Mouse (Mus musculus) CH12.LX (cell line): ENCODE results near the gene 1700008O03Rik. TPM values are rescaled to one million over a fixed set of nuclear protein-coding genes. Genes with fewer than 3 reads are reported as not detected.

Source experiments
- DNase-seq: peaks from one replicate; pipeline ENCODE4 v3.0.0-alpha.2; 2013; ENCODE audit errors: extremely low read depth
- H3K27ac ChIP-seq: 2 replicates; pipeline ENCODE4 v1.5.1; 2012; ENCODE audit warnings: low read depth, mild to moderate bottlenecking, control low read depth, moderate library complexity; ENCODE audit not compliant: insufficient read depth
- H3K27me3 ChIP-seq: replicated peaks from 2 replicates; pipeline ENCODE3; 2012; ENCODE audit warnings: inconsistent platforms
- H3K36me3 ChIP-seq, 2 experiments: replicated peaks in 1 of 2; 2 replicates each; pipeline versions ENCODE3 to v1.6.1; 2012; ENCODE audit warnings: inconsistent platforms in 1 of 2, low read length in 1 of 2, mild to moderate bottlenecking in 1 of 2, mixed read lengths in 1 of 2, moderate library complexity in 1 of 2; ENCODE audit not compliant: control insufficient read depth in 1 of 2, insufficient read depth in 1 of 2
- H3K4me1 ChIP-seq, 2 experiments: 2 replicates each; pipeline ENCODE4 v1.6.1; 2012; ENCODE audit warnings: inconsistent platforms in 1 of 2, moderate library complexity in 1 of 2; ENCODE audit not compliant: insufficient read depth in 2 of 2, control insufficient read depth in 1 of 2
- H3K4me2 ChIP-seq: 2 replicates; pipeline ENCODE4 v1.6.1; 2012; ENCODE audit warnings: low read depth, mild to moderate bottlenecking, control low read depth; ENCODE audit not compliant: poor library complexity, insufficient read depth, severe bottlenecking
- H3K4me3 ChIP-seq, 3 experiments: fragments of 150-350 bp in 1 of 3; sonication (generic) in 1 of 3; replicated peaks in 1 of 3; 2 replicates each; pipeline versions ENCODE3 to v1.5.1; 2011 to 2012; ENCODE audit warnings: low read depth in 2 of 3, low read length in 2 of 3, mild to moderate bottlenecking in 2 of 3, moderate library complexity in 2 of 3, control low read depth in 1 of 3, improper control_type of control experiment in 1 of 3, inconsistent platforms in 1 of 3, mixed read lengths in 1 of 3; ENCODE audit not compliant: poor library complexity in 1 of 3
- H3K79me2 ChIP-seq: replicated peaks from 2 replicates; pipeline ENCODE4 v1.6.1; 2012; ENCODE audit warnings: mild to moderate bottlenecking, moderate library complexity; ENCODE audit not compliant: control insufficient read depth, poor library complexity, insufficient read depth, severe bottlenecking; ENCODE audit errors: extremely low read depth
- H3K9ac ChIP-seq: 2 replicates; pipeline ENCODE4 v1.6.1; 2012; ENCODE audit warnings: low read depth, mild to moderate bottlenecking, control low read depth, moderate library complexity; ENCODE audit not compliant: insufficient read depth
- H3K9me3 ChIP-seq: replicated peaks from 2 replicates; pipeline ENCODE3; 2012; ENCODE audit warnings: low read length, inconsistent platforms, mixed read lengths
- CHD1 ChIP-seq: IDR thresholded peaks from 2 replicates; pipeline ENCODE4 v1.6.1; 2012; ENCODE audit warnings: low read depth, low read length, improper control_type of control experiment, inconsistent platforms
- CHD2 ChIP-seq: IDR thresholded peaks from 2 replicates; pipeline ENCODE4 v1.6.1; 2011; ENCODE audit warnings: low read length, improper control_type of control experiment
- CTCF ChIP-seq, 2 experiments: IDR thresholded peaks in 1 of 2; conservative IDR thresholded peaks in 1 of 2; 2 replicates each; pipeline ENCODE4 v1.5.1; 2011 to 2012; ENCODE audit warnings: low read depth in 2 of 2, low read length in 2 of 2, improper control_type of control experiment in 1 of 2, inconsistent platforms in 1 of 2, mild to moderate bottlenecking in 1 of 2, moderate library complexity in 1 of 2
- E2F4 ChIP-seq: IDR thresholded peaks from 2 replicates; pipeline ENCODE4 v1.6.1; 2011; ENCODE audit warnings: low read depth, low read length, improper control_type of control experiment; ENCODE audit not compliant: insufficient replicate concordance
- GABPA ChIP-seq: IDR thresholded peaks from 2 replicates; pipeline ENCODE4 v1.6.1; 2012; ENCODE audit warnings: low read depth, low read length, improper control_type of control experiment, inconsistent platforms; ENCODE audit not compliant: insufficient replicate concordance
- HCFC1 ChIP-seq: IDR thresholded peaks from 2 replicates; pipeline ENCODE4 v1.6.1; 2012; ENCODE audit warnings: low read depth, mild to moderate bottlenecking, inconsistent platforms, low read length, improper control_type of control experiment
- IRF4 ChIP-seq: IDR thresholded peaks from 2 replicates; pipeline ENCODE4 v1.6.1; 2014; ENCODE audit warnings: low read depth, mild to moderate bottlenecking, inconsistent platforms, low read length, improper control_type of control experiment
- JUND ChIP-seq: conservative IDR thresholded peaks from 2 replicates; pipeline ENCODE4 v1.6.1; 2011; ENCODE audit warnings: low read depth, low read length, improper control_type of control experiment
- MEF2A ChIP-seq: IDR thresholded peaks from 2 replicates; pipeline ENCODE4 v1.6.1; 2014; ENCODE audit warnings: low read depth, mild to moderate bottlenecking, inconsistent platforms, low read length, improper control_type of control experiment, borderline replicate concordance
- MXI1 ChIP-seq: IDR thresholded peaks from 2 replicates; pipeline ENCODE4 v1.6.1; 2011; ENCODE audit warnings: mild to moderate bottlenecking, low read depth, low read length, improper control_type of control experiment
- MYC ChIP-seq: IDR thresholded peaks from 2 replicates; pipeline ENCODE4 v1.6.1; 2011; ENCODE audit warnings: low read depth, mild to moderate bottlenecking, improper control_type of control experiment, low read length
- NELFE ChIP-seq: IDR thresholded peaks from 2 replicates; pipeline ENCODE4 v1.6.1; 2011; ENCODE audit warnings: low read depth, low read length, improper control_type of control experiment
- NRF1 ChIP-seq: IDR thresholded peaks from 2 replicates; pipeline ENCODE4 v1.6.1; 2014; ENCODE audit warnings: low read depth, mild to moderate bottlenecking, inconsistent platforms, low read length, improper control_type of control experiment, moderate library complexity
- POLR2A ChIP-seq: IDR thresholded peaks from 2 replicates; pipeline ENCODE4 v1.6.1; 2011; ENCODE audit warnings: low read depth, mild to moderate bottlenecking, improper control_type of control experiment, low read length
- USF1 ChIP-seq: IDR thresholded peaks from 2 replicates; pipeline ENCODE4 v1.6.1; 2014; ENCODE audit warnings: low read depth, mild to moderate bottlenecking, inconsistent platforms, low read length, improper control_type of control experiment
- USF2 ChIP-seq: conservative IDR thresholded peaks from 2 replicates; pipeline ENCODE4 v1.6.1; 2011; ENCODE audit warnings: low read depth, low read length, improper control_type of control experiment
- ZMIZ1 ChIP-seq: IDR thresholded peaks from 2 replicates; pipeline ENCODE4 v1.6.1; 2012; ENCODE audit warnings: low read depth, mild to moderate bottlenecking, inconsistent platforms, low read length, improper control_type of control experiment
- dilution Hi-C: fragments of 300-500 bp; cut with MboI; formaldehyde crosslinking; loops from 2 replicates; pipeline ENCODE4 v1.14.3; 2020; ENCODE audit warnings: low sequenced_read_pairs; ENCODE audit not compliant: extremely low pct_unique_long_range_greater_than_20kb, extremely low pct_ligation_motif_present
- in situ Hi-C: fragments of 300-500 bp; cut with MboI; formaldehyde crosslinking; loops from 3 replicates; pipeline ENCODE4 v1.14.3; 2019; ENCODE audit warnings: low sequenced_read_pairs, low pct_ligation_motif_present, low pct_unique_long_range_greater_than_20kb, mixed read lengths
- polyA plus RNA-seq: library from polyadenylated mRNA; unstranded; fragments of >175 nt; gene quantifications from 2 replicates; pipeline ENCODE4 v1.2.1, GENCODE M21; 2012; ENCODE audit warnings: low read depth; ENCODE audit not compliant: insufficient read length
- total RNA-seq, 2 experiments: library from RNA; depleted of rRNA; stranded (reverse); fragments of 300-350 nt in 1 of 2; fragments of >200 nt in 1 of 2; gene quantifications; 2 replicates each; pipeline ENCODE4 v1.2.3; 2012 to 2014

1700008O03Rik gene
- total and polyA plus RNA-seq, 3 experiments: 0.74 to 0.81 TPM; not detected in 1

DNA sequence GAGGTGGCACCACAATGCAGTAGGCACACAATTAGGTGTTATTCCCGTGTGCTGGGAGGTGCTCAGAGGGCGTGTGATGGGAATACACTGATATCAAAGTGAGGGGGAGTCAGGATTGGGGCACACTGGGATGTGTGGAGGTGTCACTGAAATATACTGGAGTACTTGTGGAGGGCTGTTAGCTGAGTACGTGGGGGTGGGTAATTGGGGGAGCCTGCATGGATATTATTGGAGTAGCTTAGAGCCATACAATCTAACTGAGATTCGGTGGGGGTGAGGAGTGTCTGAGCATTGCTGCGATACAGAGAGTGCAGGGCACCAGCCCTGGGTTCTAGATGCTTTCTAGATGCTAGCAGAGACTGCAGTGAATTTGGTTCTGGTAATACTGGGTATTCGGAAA is 45.4 kb downstream of the 1700008O03Rik start:
- Histone ChIP-seq H3K79me2 (no peaks in the 10 kb centered on the region), H3K4me3 (no peak overlapping the region), H3K4me1 (peaks cover 4 to 12% of the 10 kb centered on the region in 2 experiments; a peak in 3 of 4 replicates), H3K4me2 (no peak overlapping the region), H3K27ac (no peak overlapping the region), H3K9ac (no peak overlapping the region), H3K27me3 (peaks cover 74% of the 10 kb centered on the region), H3K9me3 (peaks cover 2% of the 10 kb centered on the region), H3K36me3 (no peaks in the 10 kb centered on the region)
- no peak for DNase-seq
- in situ Hi-C loops (no loop called here), dilution Hi-C loops (no loop called here)
- no peak for TF ChIP-seq HCFC1
- TF ChIP-seq CHD1: no peak
- no peak for TF ChIP-seq CHD2
- no peak for TF ChIP-seq IRF4
- no peak for TF ChIP-seq MXI1
- TF ChIP-seq GABPA: no peak
- TF ChIP-seq CTCF (conservative IDR thresholded peaks at IDR 0.05 in 1 of 2, IDR thresholded peaks at IDR 0.05 in 1 of 2; ENCODE audit: low read depth in 2 of 2, low read length in 2 of 2): no peak
- no peak for TF ChIP-seq ZMIZ1
- TF ChIP-seq MYC: no peak
- no peak for TF ChIP-seq NRF1
- TF ChIP-seq USF1: no peak
- no peak for TF ChIP-seq MEF2A

DNA sequence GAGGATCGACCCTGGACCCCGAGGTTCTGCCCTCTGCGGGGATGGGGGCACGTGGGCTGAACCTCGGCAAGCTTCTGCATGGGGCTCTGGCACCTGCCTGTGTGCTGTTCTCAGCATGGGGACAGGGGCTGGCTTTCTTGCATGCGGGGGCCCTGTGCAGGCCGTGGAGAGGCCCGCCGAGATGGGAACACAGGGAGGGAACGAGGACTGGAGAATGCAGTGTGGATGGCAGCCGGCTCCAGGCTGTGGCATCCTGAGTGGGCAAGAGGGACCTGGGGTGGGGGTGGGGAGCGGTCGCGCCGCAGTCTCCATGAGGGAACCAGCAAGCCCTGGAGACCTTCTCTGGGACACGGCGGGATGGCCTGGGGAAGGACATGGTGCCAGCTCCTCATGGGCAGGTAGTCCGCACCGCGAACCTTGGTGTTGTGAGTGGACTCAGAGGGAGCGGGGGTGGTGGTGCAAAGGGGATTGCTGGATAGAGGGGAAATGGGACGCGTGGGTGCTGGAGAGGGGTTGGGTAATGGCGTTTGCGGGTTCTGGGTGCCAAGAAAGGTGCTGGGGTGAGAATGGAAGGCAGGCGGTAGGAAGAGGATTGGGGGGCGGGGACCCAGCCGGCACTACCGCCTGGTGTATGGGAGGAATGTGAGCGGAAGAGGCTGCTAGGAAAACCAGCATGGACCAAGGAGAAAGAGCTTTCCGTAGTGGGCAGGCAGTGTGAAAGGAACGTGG is 48.3 kb downstream of the 1700008O03Rik start:
- Histone ChIP-seq H3K4me3 (no peak overlapping the region), H3K9me3 (peaks cover 2% of the 10 kb centered on the region), H3K27ac (no peak overlapping the region), H3K27me3 (peaks cover 80% of the 10 kb centered on the region), H3K79me2 (no peaks in the 10 kb centered on the region), H3K36me3 (no peaks in the 10 kb centered on the region)
- no peak for DNase-seq
- in situ Hi-C loops: no loop called here
- dilution Hi-C loops: no loop called here
- TF ChIP-seq E2F4: no peak
- TF ChIP-seq NELFE: no peak
- TF ChIP-seq POLR2A: no peak
- no peak for TF ChIP-seq JUND
- no peak for TF ChIP-seq USF2
- no peak for TF ChIP-seq CHD1
- TF ChIP-seq, all 38 proteins: peak for 0
- Histone ChIP-seq H3K9ac (no peak overlapping the region), H3K4me1 (no peaks in the 10 kb centered on the region), H3K4me2 (no peak overlapping the region)
